In the genomic region with DNA sequence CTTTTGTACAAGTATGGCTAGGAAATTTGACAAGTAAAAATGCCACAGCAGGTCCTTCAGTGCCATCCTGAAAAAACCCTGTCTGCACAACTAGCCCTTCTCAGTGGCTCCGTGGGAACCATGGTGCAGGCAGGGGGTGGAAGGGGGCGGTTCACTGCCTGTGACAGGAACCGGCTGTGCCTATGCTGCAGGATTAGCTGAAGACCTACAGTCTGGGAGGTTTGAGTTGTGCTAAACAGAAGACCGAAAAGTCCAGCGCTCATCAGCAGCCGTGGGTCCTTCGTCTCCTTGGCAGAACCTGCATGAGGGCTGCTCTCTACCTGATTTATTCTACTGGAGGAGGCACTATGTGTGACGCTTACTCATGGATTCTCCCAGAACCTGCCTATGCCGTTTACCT, we compare ENCODE assay signal across 21 mouse cellular contexts. TPM values are rescaled to one million over a fixed set of nuclear protein-coding genes. Genes with fewer than 3 reads are reported as not detected.
DNase-seq lines count a peak whose midpoint lies in the region; ATAC-seq and TF ChIP-seq lines count a peak whose summit lies in the region.
"Had no signal": no experiment of that assay in that cellular context is flagged by ENCODE, and none has a peak within 500 bp of the region (broad histone marks: within the 10 kb centered on the region; RNA-seq: fewer than 3 reads in every experiment).

No protein-coding gene starts in this region.

- ATAC-seq in frontal cortex, adult (ENCODE audit: low TSS enrichment), result peak; percentile 68
- ATAC-seq in intestine, embryonic 15.5 days, result peak; percentile 39; the same call in 1 of the 2 replicates
- ATAC-seq in intestine, postnatal 0 days, result no peak
- peak; percentile 85; the same call in 1 of the 2 replicates for ATAC-seq in lung, embryonic 14.5 days (ENCODE audit: insufficient read depth)
- ATAC-seq: hindbrain, embryonic 16.5 days; midbrain, embryonic 15.5 days had no signal

- H3K4me3 ChIP-seq in intestine, embryonic 15.5 days (replicated peaks), result no peak overlapping the region
- no peak overlapping the region for H3K4me3 ChIP-seq in intestine, postnatal 0 days (ENCODE audit: low read depth, low read length)
- H3K4me3 ChIP-seq in lung, embryonic 14.5 days (ENCODE audit: low read depth, low read length), result no peak overlapping the region
- no peak overlapping the region for H3K4me3 ChIP-seq in thymus, adult 2 months (ENCODE audit: control insufficient read depth, insufficient read depth, low read length)
- H3K4me3 ChIP-seq: embryonic facial prominence, embryonic 10.5 days; left cerebral cortex, adult 2 months; megakaryocyte, embryonic 14.5 days; midbrain, embryonic 15.5 days; neural tube, embryonic 15.5 days had no signal

- H3K27ac ChIP-seq in intestine, embryonic 15.5 days, result no peak overlapping the region
- H3K27ac ChIP-seq in intestine, postnatal 0 days (ENCODE audit: low read depth, low read length), result no peak overlapping the region
- H3K27ac ChIP-seq in lung, embryonic 14.5 days (ENCODE audit: low read depth), result no peak overlapping the region
- H3K27ac ChIP-seq in thymus, adult 2 months (ENCODE audit: control insufficient read depth, insufficient read depth, low read length), result no peak overlapping the region
- H3K27ac ChIP-seq: embryonic facial prominence, embryonic 10.5 days; left cerebral cortex, adult 2 months; midbrain, embryonic 15.5 days; neural tube, embryonic 15.5 days had no signal

- H3K36me3 ChIP-seq in intestine, embryonic 15.5 days, result no peaks in the 10 kb centered on the region
- peaks cover 18% of the 10 kb centered on the region for H3K36me3 ChIP-seq in intestine, postnatal 0 days (ENCODE audit: control insufficient read depth, insufficient read depth)
- peaks cover 39% of the 10 kb centered on the region for H3K36me3 ChIP-seq in lung, embryonic 14.5 days (ENCODE audit: insufficient read depth)
- H3K36me3 ChIP-seq in thymus, adult 2 months (ENCODE audit: control insufficient read depth, insufficient read depth, low read length), result no peaks in the 10 kb centered on the region
- H3K36me3 ChIP-seq: midbrain, embryonic 15.5 days; neural tube, embryonic 15.5 days had no signal

- H3K4me1 ChIP-seq in intestine, embryonic 15.5 days (replicated peaks), result no peaks in the 10 kb centered on the region
- H3K4me1 ChIP-seq in intestine, postnatal 0 days (replicated peaks; ENCODE audit: control insufficient read depth, insufficient read depth, low read length), result no peaks in the 10 kb centered on the region
- H3K4me1 ChIP-seq in lung, embryonic 14.5 days (ENCODE audit: insufficient read depth), result no peaks in the 10 kb centered on the region
- H3K4me1 ChIP-seq in thymus, adult 2 months (replicated peaks; ENCODE audit: control insufficient read depth, insufficient read depth, low read length), result no peaks in the 10 kb centered on the region
- H3K4me1 ChIP-seq: embryonic facial prominence, embryonic 10.5 days had no signal

- 52% methylated on average over 9 of the region's 9 CpGs for WGBS in intestine, embryonic 15.5 days
- WGBS in intestine, postnatal 0 days, result 64% methylated on average over 9 of the region's 9 CpGs
- 50% methylated on average over 9 of the region's 9 CpGs for WGBS in lung, embryonic 14.5 days
- 96% methylated on average over 9 of the region's 9 CpGs for WGBS in thymus, adult 2 months

- H3K4me2 ChIP-seq in intestine, embryonic 15.5 days (replicated peaks), result no peak overlapping the region
- H3K4me2 ChIP-seq in intestine, postnatal 0 days (replicated peaks; ENCODE audit: low read depth), result no peak overlapping the region
- no peak overlapping the region for H3K4me2 ChIP-seq in lung, embryonic 14.5 days
- H3K4me2 ChIP-seq: midbrain, embryonic 15.5 days; neural tube, embryonic 15.5 days had no signal

- no peak for DNase-seq in frontal cortex, postnatal 36 days (ENCODE audit: low spot score in 2 of 2)
- DNase-seq in lung, embryonic 14.5 days, result peak; percentile 67
- DNase-seq in lung, postnatal 36 days, result no peak
- peak; percentile 35 for DNase-seq in brain, adult 2 months (ENCODE audit: low read depth, low spot score)
- DNase-seq in thymus, adult 2 months, result no peak
- DNase-seq: adrenal gland, adult 2 months; cerebellum, adult 8-10 months; kidney, adult 2 months; left cerebral cortex, postnatal 4 days; liver; right cerebral cortex, postnatal 25 days; thymus, postnatal 14 days had no signal

- H3K27me3 ChIP-seq in intestine, embryonic 15.5 days (replicated peaks), result no peaks in the 10 kb centered on the region
- no peaks in the 10 kb centered on the region for H3K27me3 ChIP-seq in intestine, postnatal 0 days (replicated peaks; ENCODE audit: control insufficient read depth, insufficient read depth, low read length)
- no peaks in the 10 kb centered on the region for H3K27me3 ChIP-seq in lung, embryonic 14.5 days (ENCODE audit: insufficient read depth, low read length)
- no peaks in the 10 kb centered on the region for H3K27me3 ChIP-seq in thymus, adult 2 months (ENCODE audit: control insufficient read depth, insufficient read depth, low read length)
- H3K27me3 ChIP-seq: megakaryocyte, embryonic 14.5 days; midbrain, embryonic 15.5 days; neural tube, embryonic 15.5 days had no signal

- TF ChIP-seq POLR2A in thymus, adult 2 months (IDR thresholded peaks at IDR 0.05; ENCODE audit: control insufficient read depth, extremely low read depth, insufficient read depth, low read length, poor library complexity), result no peak

- H3K9ac ChIP-seq in intestine, embryonic 15.5 days, result no peak overlapping the region
- no peak overlapping the region for H3K9ac ChIP-seq in intestine, postnatal 0 days (ENCODE audit: low read depth, low read length)
- no peak overlapping the region for H3K9ac ChIP-seq in lung, embryonic 14.5 days
- H3K9ac ChIP-seq: midbrain, embryonic 15.5 days; neural tube, embryonic 15.5 days had no signal

- no peaks in the 10 kb centered on the region for H3K9me3 ChIP-seq in intestine, embryonic 15.5 days
- no peaks in the 10 kb centered on the region for H3K9me3 ChIP-seq in intestine, postnatal 0 days (ENCODE audit: control insufficient read depth)
- H3K9me3 ChIP-seq in lung, embryonic 14.5 days (ENCODE audit: low read depth, low read length), result no peaks in the 10 kb centered on the region
- H3K9me3 ChIP-seq: embryonic facial prominence, embryonic 10.5 days; megakaryocyte, embryonic 14.5 days; midbrain, embryonic 15.5 days; neural tube, embryonic 15.5 days had no signal

- no peak for TF ChIP-seq CTCF in intestine, postnatal 0 days (IDR thresholded peaks at IDR 0.05; ENCODE audit: low read depth)
- TF ChIP-seq CTCF in lung, embryonic 14.5 days (IDR thresholded peaks at IDR 0.05; ENCODE audit: low read depth), result no peak
- no peak for TF ChIP-seq CTCF in thymus, adult 2 months (IDR thresholded peaks at IDR 0.05; ENCODE audit: borderline replicate concordance, control insufficient read depth, extremely low read depth, insufficient read depth, low read length, poor library complexity)

RNA-seq across cellular contexts. Expression of gene Adgra3, which starts 59.0 kb away (rescaled TPM):
- 19.3 and 19.4 TPM in 2 replicates for polyA plus RNA-seq in intestine, embryonic 15.5 days (2015; fragmentation: Nextera tagmentation; extraction: Ambion mirVana)
- 8.9 and 10.5 TPM in 2 replicates for polyA plus RNA-seq in intestine, postnatal 0 days (2015; fragmentation: Nextera tagmentation; extraction: Ambion mirVana)
- 44.9 and 45.5 TPM in 2 replicates for polyA plus RNA-seq in lung, embryonic 14.5 days (2014; fragmentation: Nextera tagmentation; extraction: Ambion mirVana)
- 5.1 and 6.2 TPM in 2 replicates for polyA plus RNA-seq in thymus, adult 2 months (2012; rRNA removed)

Comparison
In these comparisons a context has a peak if more than half of its experiments do, and no peak if none do; other contexts are left out.
1. DNase-seq: peak in lung, embryonic 14.5 days (single experiment) and brain, adult 2 months (single experiment); none in frontal cortex, postnatal 36 days (0 of 2), lung, postnatal 36 days (single experiment) and thymus, adult 2 months (single experiment).